Comparison of ENCODE assay signal across 16 mouse cellular contexts in genomic region chr11:93972951-93973350, GRCm38 (mm10).
"Had no signal": no experiment of that assay in that cellular context is flagged by ENCODE, and none has a peak within 500 bp of the region (broad histone marks: within the 10 kb centered on the region; RNA-seq: fewer than 3 reads in every experiment).

No protein-coding gene starts in this region.

- H3K9ac ChIP-seq: lung, embryonic 15.5 days; midbrain, embryonic 12.5 days; midbrain, embryonic 15.5 days; neural tube, embryonic 12.5 days; stomach, embryonic 15.5 days had no signal

- H3K36me3 ChIP-seq: lung, embryonic 15.5 days; midbrain, embryonic 12.5 days; midbrain, embryonic 15.5 days; neural tube, embryonic 12.5 days; stomach, embryonic 15.5 days had no signal

- DNase-seq: lung, adult 2 months; lung, postnatal 14 days; lung, postnatal 36 days; right cerebral cortex, postnatal 14 days; thymus, adult 2 months; thymus, postnatal 25 days; thymus, postnatal 4 days had no signal

- ATAC-seq: lung, postnatal 0 days; midbrain, embryonic 15.5 days had no signal

- H3K27me3 ChIP-seq: lung, embryonic 15.5 days; megakaryocyte, embryonic 14.5 days; midbrain, embryonic 12.5 days; midbrain, embryonic 15.5 days; neural tube, embryonic 12.5 days; stomach, embryonic 15.5 days had no signal

- H3K27ac ChIP-seq: lung, embryonic 15.5 days; macrophage; midbrain, embryonic 12.5 days; midbrain, embryonic 15.5 days; neural tube, embryonic 12.5 days; stomach, embryonic 15.5 days; stomach, postnatal 0 days had no signal

- H3K4me2 ChIP-seq: lung, embryonic 15.5 days; midbrain, embryonic 12.5 days; midbrain, embryonic 15.5 days; neural tube, embryonic 12.5 days; stomach, embryonic 15.5 days had no signal

- H3K4me3 ChIP-seq: lung, embryonic 15.5 days; megakaryocyte, embryonic 14.5 days; midbrain, embryonic 12.5 days; midbrain, embryonic 15.5 days; neural tube, embryonic 12.5 days; stomach, embryonic 15.5 days had no signal

- H3K9me3 ChIP-seq: lung, embryonic 15.5 days; megakaryocyte, embryonic 14.5 days; midbrain, embryonic 12.5 days; midbrain, embryonic 15.5 days; neural tube, embryonic 12.5 days; stomach, embryonic 15.5 days had no signal
